Mouse (Mus musculus) kidney, adult 2 months (tissue): ENCODE results near the gene Atxn1.

ENCODE experiments used
- CTCF ChIP-seq: fragments of 200-500 bp; conservative IDR thresholded peaks from 2 replicates; pipeline ENCODE4 v1.5.1; 2011; ENCODE audit warnings: low read depth, mild to moderate bottlenecking, control low read depth, low read length, moderate library complexity, mixed read lengths; ENCODE audit not compliant: insufficient read depth, insufficient read length
- POLR2A ChIP-seq: fragments of 200-500 bp; IDR thresholded peaks from one replicate; pipeline ENCODE4 v1.6.1; 2011; ENCODE audit warnings: low read depth, low read length, control low read depth

- TF ChIP-seq CTCF (no peak), POLR2A (no peak)
Observed at GRCm38 (mm10) chr13:45857416-45857815, 107.4 kb downstream of the Atxn1 start.
